Mouse (Mus musculus) frontal cortex, postnatal 25 days (tissue): ENCODE measurements around the gene Lmnb2.

ENCODE experiments used
- DNase-seq, 2 experiments: peaks; one replicate each; pipeline ENCODE4 v3.0.0; 2022; ENCODE audit warnings: low spot score in 2 of 2

Gene Lmnb2

GRCm38 (mm10) chr10:80946684-80947437 is 28.8 kb upstream of the Lmnb2 start:
- no peak for DNase-seq

DNA sequence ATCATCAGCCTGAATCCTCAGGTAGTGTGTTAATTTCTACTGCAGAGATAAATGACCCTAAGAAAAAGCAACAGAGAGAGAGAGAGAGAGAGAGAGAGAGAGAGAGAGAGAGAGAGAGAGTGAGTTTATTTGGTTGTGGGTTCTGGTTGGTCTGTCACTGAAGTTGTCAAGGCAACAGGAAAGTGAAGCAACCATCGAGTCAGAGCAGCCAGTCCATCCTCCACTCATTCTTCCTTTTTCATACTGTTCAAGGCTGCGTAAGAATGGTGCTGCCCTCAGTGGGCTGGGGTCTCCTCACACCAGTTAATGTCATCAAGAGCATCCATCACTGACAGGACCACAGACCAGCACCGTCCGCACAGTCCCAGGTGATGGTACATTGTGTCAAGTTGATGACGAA is 26.2 kb upstream of the Lmnb2 start:
- no peak for DNase-seq

- DNase-seq = no peak
Observed at GRCm38 (mm10) chr10:80943701-80944100, 25.7 kb upstream of the Lmnb2 start.

- no peak for DNase-seq
Observed at GRCm38 (mm10) chr10:80942919-80943318, 24.9 kb upstream of the Lmnb2 start.

DNA sequence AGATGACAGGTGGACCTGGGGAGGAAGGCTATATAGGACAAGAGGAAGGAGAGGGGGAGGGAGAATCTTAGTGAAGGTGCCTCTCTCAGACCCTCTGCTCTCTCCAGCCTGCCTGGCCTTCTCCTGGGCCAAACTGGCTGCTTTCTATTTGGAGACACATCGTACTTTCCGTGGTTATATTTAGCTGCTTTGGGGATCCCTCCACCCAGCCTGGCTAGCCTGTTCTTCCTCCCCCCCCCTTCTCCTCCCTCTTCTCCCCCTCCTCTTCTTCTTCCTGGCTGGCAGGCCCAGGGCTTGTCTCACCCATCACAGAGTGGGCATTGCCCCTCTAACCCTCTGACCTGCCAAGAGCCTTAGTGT is 22.9 kb upstream of the Lmnb2 start:
- no peak for DNase-seq

- DNase-seq = no peak
Observed at GRCm38 (mm10) chr10:80940320-80940987, 22.4 kb upstream of the Lmnb2 start.

- DNase-seq = peak; percentile 61 to 66
Observed at GRCm38 (mm10) chr10:80939671-80940070, 21.6 kb upstream of the Lmnb2 start.

- no peak for DNase-seq
Observed at GRCm38 (mm10) chr10:80938831-80939550, 20.9 kb upstream of the Lmnb2 start.

GRCm38 (mm10) chr10:80937646-80938045 is 19.6 kb upstream of the Lmnb2 start:
- no peak for DNase-seq

- no peak for DNase-seq
Observed at GRCm38 (mm10) chr10:80936810-80937164, 18.7 kb upstream of the Lmnb2 start.

DNA sequence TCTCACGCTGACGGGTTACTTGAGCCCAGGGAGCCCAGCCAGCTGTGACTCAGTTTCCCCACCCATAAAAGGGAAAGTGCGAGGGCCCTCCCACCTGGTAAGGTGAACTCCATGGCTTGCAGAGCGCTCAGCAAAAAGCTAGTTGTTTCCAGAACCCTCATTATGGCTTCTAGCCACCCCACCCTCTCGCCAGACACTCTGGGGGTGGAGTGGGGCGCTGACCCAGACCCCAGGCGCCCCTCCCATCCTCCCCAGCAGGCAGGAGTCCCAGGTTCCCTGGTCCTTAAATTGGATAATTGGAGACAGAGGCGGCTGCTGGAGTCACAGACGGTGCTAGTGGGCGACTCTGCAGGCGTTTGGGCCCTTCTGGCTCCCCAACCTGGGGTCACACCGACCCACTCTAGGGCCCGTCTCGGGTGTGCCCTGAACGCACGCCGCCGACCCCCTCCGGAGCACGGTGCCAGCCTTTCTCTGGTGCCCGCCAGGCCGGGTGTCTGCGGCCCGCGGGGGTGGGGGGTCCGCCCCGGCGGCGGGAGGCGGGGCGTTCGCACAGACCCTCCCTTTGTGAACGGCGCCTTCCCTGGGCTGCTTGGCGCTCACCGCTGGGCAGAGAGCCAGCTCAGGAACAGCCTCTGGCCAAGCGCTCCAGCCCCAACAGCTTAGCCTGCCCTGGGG is 18.2 kb upstream of the Lmnb2 start:
- DNase-seq = peak in 1 of 2 experiments; percentile 14

GRCm38 (mm10) chr10:80935698-80936097 is 17.7 kb upstream of the Lmnb2 start:
- no peak for DNase-seq

DNA sequence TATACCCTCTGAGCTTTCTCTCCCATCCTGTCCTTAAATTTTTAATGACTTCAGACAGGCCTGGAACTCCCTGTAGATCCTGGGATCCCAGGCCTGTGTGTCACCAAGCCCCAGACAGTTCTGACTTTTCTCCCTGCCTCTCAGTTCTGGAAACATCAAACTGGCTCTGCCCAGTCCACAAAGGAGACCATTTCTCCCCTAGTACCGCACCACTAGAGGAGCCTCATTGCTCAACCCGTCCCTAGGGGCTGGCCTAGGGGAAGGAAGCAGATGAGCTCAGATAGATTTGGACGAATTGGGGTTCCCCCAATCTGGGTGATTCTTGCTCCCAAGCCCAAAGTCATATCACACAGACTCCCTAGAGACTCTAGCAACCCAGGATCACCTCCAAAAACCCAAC is 17.2 kb upstream of the Lmnb2 start:
- DNase-seq = no peak

GRCm38 (mm10) chr10:80934136-80934985 is 16.3 kb upstream of the Lmnb2 start:
- no peak for DNase-seq

- DNase-seq = no peak
Observed at GRCm38 (mm10) chr10:80933421-80933979, 15.5 kb upstream of the Lmnb2 start.

DNA sequence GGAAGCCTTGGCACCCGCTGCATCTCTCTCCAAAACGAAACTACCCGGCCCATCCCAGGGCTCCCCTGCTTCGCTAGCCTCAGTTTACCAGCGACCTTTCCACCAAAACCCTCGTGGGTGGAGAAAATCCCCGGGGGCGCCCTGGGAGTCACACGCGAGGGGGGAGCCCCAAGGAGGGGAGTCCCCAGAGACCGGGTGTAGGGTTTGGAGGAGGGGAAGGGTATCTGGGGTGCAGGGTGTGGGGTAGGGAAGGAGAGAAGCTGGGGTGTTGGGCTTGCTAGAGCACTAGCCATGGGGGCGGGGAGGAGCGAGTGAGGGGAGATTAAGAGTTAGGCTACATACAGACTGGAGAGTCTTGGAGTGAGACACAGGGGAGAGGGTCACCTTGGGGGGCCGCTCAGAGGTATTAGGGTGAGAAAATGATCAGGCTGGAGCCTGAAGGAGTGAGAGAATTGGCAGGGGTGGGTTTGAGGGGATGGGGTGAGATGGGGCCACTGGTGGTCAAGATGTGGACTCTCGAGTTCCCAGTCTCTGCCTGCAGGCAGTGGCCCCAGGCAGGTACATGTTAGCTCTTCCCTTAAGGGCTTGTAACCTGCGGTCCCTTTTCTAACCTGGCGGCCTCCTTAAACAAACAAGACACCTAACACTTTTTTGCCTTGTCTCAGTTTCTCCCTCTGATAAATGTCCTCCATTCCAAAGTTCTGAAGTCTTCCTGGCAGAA is 14.8 kb upstream of the Lmnb2 start:
- no peak for DNase-seq

GRCm38 (mm10) chr10:80932206-80932605 is 14.2 kb upstream of the Lmnb2 start:
- DNase-seq = no peak

DNA sequence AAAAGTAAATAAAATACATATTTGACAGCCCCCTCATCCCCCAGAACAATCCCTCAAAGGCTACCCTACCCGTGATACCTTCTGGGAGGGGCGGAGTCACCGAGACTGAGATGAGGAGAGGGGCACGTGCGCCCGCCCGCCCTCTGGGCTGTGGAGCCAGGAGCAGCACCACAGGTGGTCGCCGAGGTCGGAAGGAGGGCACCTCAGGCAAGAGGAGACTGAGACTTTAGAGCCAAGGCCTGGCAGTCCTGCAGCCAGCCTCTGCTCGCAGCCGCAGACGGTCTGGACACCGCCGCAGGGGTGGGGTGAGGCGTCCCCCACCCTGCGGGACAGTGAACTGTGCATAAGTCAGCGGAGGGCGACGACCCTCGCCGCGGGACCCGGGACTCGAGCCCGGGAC is 13.7 kb upstream of the Lmnb2 start:
- no peak for DNase-seq

DNA sequence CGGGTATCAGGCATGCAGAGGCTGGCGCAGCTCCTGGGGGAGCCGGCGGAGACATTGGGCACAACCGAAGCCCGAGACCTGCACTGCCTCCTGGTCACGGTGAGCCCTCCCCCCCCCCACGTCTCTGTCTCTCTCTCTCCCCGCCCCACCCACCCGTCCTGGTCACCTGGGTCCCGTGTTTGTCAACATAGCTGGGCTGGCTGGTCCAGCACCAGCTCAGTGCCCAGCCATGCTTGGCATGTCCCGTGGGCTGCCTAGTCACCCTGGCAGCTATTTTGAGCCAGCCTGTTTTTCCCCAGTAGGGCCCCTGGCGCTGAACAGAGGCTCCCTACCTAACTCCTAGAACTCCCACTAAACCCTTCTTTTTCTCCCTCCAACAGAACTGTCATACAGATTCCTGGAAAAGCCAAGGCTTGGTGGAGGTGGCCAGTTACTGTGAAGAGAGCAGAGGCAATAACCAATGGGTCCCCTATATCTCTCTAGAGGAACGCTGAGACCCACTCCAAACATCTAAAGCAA is 13.2 kb upstream of the Lmnb2 start:
- DNase-seq = no peak
